Mouse (Mus musculus): ENCODE results near the gene Avpi1. TPM values are rescaled to one million over a fixed set of nuclear protein-coding genes. Genes with fewer than 3 reads are reported as not detected.

Gene Avpi1
- polyA plus RNA-seq, 1 experiment from 2014 or later, result 26.2 TPM

DNA sequence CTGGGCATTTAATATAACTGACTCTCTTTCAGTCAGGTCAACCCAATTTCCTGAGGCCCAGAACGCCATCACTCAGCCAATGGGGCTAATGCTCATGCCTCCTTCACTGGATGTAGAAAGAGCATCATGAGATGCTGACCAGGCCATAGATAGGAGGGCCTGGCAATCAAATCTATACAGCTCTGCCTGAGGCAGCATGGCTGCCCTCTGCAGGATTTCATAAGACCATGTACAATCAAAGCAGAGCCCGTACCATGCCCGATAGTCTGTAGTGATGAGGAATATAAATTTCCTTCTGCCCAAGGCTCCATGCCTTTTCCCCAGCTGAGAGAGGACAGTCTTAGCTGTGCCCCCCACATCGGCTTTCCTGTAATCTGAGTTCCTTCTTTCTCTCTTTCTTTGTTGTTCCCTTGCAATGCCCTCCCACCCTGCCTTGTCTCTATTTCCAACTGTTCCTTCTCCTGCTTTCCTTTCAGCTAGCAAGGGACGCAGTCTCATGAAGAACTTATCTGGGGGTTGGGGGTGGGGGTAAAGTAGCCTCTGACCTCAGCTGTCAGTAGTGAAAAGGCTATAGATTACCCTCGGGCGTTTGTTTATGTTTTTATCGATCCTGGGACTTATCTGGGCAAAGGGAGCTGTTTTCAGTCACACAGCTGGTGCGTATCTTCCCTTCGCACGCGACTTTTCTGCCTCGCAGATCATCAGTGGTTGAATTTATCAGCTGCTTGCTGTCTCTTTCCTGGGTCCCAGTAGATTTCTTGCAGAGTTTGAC lies 29.6 kb upstream of the Avpi1 start:
- Histone ChIP-seq H3K9ac (0 out of 2 replicates have a peak overlapping the region, but pooled peaks have one; percentile 0), H3K36me3 (no peaks in the 10 kb centered on the region), H3K27ac (ENCODE audit: poor library complexity, severe bottlenecking) (no peak overlapping the region), H3K4me3 (no peak overlapping the region), H3K27me3 (replicated peaks) (no peaks in the 10 kb centered on the region), H3K4me1 (replicated peaks) (peaks cover 14% of the 10 kb centered on the region), H3K9me3 (replicated peaks) (no peaks in the 10 kb centered on the region), H3K4me2 (peak overlapping the region; percentile 18)
- ATAC-seq (ENCODE audit: insufficient number of reproducible peaks, low FRiP score), result no peak
- WGBS, result 17% methylated on average over 13 of the region's 13 CpGs

DNA sequence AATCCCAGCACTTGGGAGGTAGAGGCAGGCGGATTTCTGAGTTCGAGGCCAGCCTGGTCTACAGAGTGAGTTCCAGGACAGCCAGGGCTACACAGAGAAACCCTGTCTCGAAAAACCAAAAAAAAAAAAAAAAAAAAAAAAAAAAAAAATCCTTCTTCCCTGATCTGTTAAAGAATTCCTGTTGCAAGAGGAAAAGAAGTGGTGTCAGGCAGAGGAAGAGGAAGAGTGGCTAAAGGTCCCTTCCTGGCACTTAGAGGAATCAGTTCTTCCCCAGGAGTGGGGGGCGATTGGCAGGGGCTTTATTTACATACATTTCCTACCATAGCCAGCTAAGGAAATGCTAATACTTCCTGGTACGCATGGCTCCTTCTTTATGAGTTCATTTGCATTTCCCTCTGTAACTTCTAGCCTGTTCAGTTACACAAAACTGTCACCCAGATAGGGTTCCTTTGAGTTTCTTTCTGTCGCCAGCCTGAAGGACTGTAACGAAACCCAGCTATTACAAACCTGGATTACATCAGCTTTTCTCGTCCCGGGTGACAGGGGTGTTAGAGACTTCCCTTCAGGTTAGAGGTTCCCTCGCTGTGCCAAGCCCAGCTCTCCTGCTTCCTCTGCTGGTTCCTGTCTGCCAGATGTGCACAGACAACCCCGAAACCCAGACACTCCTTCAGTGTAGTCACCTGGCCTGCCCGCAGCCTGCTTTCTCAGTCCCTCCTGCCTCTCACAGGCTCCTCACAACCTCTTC lies 28.8 kb upstream of the Avpi1 start:
- 0 out of 2 replicates have a peak, but pooled peaks cover 2% of the 10 kb centered on the region for H3K36me3 ChIP-seq
- no peak for ATAC-seq (ENCODE audit: insufficient number of reproducible peaks, low FRiP score)
- peaks cover 14% of the 10 kb centered on the region for H3K4me1 ChIP-seq (replicated peaks)
- no peak overlapping the region for H3K4me3 ChIP-seq
- no peak overlapping the region for H3K27ac ChIP-seq (ENCODE audit: poor library complexity, severe bottlenecking)
- peak overlapping the region; percentile 18; the same call in 1 of the 2 replicates for H3K4me2 ChIP-seq
- WGBS, result 36% methylated on average over 12 of the region's 12 CpGs
- no peaks in the 10 kb centered on the region for H3K27me3 ChIP-seq (replicated peaks)
- no peaks in the 10 kb centered on the region for H3K9me3 ChIP-seq (replicated peaks)
- 0 out of 2 replicates have a peak overlapping the region, but pooled peaks have one; percentile 0 for H3K9ac ChIP-seq

DNA sequence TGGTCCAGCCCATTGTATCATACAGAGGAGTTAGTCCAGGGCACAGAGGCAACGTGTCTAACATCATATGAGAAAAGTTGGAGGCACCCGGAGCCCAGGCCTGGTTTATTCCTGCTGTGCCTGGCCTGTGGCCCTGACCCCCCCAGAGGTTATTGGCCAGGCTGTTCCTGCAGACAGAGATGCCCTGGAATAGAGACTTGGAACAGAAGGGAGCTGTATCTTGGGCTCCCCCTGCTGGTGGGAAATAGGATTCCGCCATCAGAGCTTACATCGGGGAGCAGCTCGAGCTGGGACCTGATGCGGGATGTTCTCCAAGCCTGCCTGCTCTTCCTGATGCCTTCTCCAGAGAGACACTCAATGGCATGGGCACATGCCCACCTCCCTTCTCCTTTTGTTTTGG lies 23.1 kb upstream of the Avpi1 start:
- WGBS, result 5% methylated on average over 6 of the region's 6 CpGs
- Histone ChIP-seq H3K9me3 (replicated peaks) (no peaks in the 10 kb centered on the region), H3K4me2 (no peak overlapping the region), H3K27ac (ENCODE audit: poor library complexity, severe bottlenecking) (peak overlapping the region; percentile 1; the same call in 1 of the 2 replicates), H3K4me3 (no peak overlapping the region), H3K4me1 (replicated peaks) (peaks cover 39% of the 10 kb centered on the region), H3K9ac (no peak overlapping the region), H3K36me3 (peaks cover 12% of the 10 kb centered on the region), H3K27me3 (replicated peaks) (no peaks in the 10 kb centered on the region)
- ATAC-seq (ENCODE audit: insufficient number of reproducible peaks, low FRiP score), result no peak

DNA sequence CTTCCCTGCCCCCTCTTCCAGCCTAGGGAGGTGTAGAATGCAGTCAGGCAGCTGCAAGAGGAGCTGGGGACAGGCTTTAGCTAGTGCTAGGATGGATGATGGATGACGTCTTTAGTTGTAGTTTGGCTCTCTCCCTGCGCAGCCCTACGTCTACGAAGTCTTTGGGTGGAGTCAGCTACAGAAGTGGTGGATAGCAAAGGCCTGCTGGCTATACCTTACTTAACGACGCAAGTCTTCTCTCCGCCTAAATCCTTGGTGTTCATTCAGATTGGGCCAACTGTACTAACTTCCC lies 19.7 kb upstream of the Avpi1 start:
- no peaks in the 10 kb centered on the region for H3K27me3 ChIP-seq (replicated peaks)
- WGBS, result 8% methylated on average over 7 of the region's 7 CpGs
- H3K4me1 ChIP-seq (replicated peaks), result peaks cover 48% of the 10 kb centered on the region

DNA sequence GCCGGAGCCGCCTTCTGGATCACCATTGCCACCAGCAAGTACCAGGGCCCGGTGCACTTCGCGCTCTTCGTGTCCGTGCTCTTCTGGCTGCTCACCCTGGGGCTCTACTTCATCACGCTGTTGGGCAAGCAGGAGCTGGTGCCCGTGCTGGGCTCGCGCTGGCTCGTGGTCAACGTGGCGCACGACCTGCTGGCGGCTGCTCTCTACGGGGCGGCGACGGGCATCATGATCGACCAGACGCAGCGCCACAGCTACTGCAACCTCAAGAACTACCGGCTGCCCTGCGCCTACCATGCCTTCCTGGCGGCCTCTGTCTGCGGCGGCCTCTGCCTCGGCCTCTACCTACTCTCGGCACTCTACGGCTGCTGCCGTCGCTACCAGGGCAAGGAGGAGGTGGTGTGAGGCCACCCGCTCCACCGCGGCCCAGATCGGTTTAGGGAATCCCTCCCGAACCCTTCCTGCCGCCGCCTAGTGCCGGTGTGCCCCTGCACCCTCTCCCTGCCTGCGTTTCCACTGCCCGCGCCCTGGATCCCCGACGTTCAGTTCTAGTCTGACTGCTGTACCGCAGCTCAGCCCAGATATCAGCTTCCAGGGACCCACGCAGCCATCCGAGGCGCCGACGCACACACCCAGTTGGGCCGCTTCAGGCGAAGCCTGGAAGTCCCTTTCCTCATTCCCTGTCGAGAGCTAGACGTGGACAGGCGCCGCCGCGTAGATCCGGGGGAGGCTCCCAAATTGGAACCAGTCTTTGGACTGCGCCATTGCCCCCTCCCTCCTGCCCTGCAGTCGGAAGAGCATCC lies 19.1 kb upstream of the Avpi1 start:
- H3K27ac ChIP-seq (ENCODE audit: poor library complexity, severe bottlenecking), result peak overlapping the region; percentile 90
- no peaks in the 10 kb centered on the region for H3K27me3 ChIP-seq (replicated peaks)
- peak overlapping the region; percentile 77 for H3K4me3 ChIP-seq
- peak overlapping the region; percentile 91 for H3K4me2 ChIP-seq
- H3K9ac ChIP-seq, result peak overlapping the region; percentile 91
- peaks cover 12% of the 10 kb centered on the region for H3K36me3 ChIP-seq
- peaks cover 48% of the 10 kb centered on the region for H3K4me1 ChIP-seq (replicated peaks)
- no peaks in the 10 kb centered on the region for H3K9me3 ChIP-seq (replicated peaks)
- WGBS, result under 1% methylated on average over 63 of the region's 63 CpGs
- ATAC-seq (ENCODE audit: insufficient number of reproducible peaks, low FRiP score), result peak; percentile 58

More for the DNA sequence above, 19.7 kb upstream of the Avpi1 start:
- H3K36me3 ChIP-seq, result peaks cover 12% of the 10 kb centered on the region
- H3K4me3 ChIP-seq, result peak overlapping the region; percentile 77
- ATAC-seq (ENCODE audit: insufficient number of reproducible peaks, low FRiP score), result no peak; the same call in 1 of the 2 replicates
- no peaks in the 10 kb centered on the region for H3K9me3 ChIP-seq (replicated peaks)
- peak overlapping the region; percentile 90 for H3K27ac ChIP-seq (ENCODE audit: poor library complexity, severe bottlenecking)
- peak overlapping the region; percentile 91 for H3K9ac ChIP-seq
- peak overlapping the region; percentile 91 for H3K4me2 ChIP-seq

DNA sequence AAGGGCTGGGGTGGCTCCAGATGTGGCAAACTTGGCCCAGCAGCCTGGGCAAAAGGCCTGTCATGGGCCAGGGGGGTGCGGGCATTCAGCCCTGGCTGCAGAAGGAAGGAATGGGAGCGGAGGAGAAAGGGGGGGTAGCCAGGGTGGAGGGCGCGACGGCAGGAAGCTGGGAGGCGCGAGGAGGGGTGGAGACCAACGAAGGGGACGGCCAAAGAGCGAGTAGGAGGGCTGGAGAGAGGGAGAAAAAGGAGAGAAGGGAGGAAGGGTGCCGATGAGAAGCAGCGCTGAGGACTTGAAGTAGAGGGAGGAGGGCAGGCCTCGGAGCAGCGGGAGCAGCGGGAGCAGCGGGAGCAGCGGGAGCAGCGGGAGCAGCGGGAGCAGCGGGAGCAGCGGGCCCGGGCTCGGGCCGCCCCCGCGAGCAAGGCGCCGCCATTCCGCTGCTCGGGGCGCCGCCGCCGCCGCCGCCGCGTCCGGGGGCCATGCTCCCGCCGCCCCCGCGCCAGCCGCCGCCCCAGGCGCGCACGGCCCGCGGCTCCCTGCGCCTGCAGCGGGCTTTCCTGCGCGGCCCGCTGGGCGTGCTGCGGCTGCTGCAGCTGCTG lies 18.4 kb upstream of the Avpi1 start, which contains the start of gene Marveld1:
TSS of gene Marveld1 (plus strand) at position 231 of the 599 bp plus-strand sequence.
- Histone ChIP-seq H3K4me3 (peak within 1 kb of the TSS; percentile 77), H3K36me3 (peaks cover 10% of the 10 kb centered on the region), H3K4me1 (replicated peaks) (peaks cover 48% of the 10 kb centered on the region), H3K9ac (peak within 1 kb of the TSS; percentile 91), H3K27ac (ENCODE audit: poor library complexity, severe bottlenecking) (peak within 1 kb of the TSS; percentile 90), H3K4me2 (peak within 1 kb of the TSS; percentile 91), H3K9me3 (replicated peaks) (no peaks in the 10 kb centered on the region), H3K27me3 (replicated peaks) (no peaks in the 10 kb centered on the region)
- WGBS, result under 1% methylated on average over 54 of the region's 57 CpGs
- peak; percentile 79 for ATAC-seq (ENCODE audit: insufficient number of reproducible peaks, low FRiP score)

DNA sequence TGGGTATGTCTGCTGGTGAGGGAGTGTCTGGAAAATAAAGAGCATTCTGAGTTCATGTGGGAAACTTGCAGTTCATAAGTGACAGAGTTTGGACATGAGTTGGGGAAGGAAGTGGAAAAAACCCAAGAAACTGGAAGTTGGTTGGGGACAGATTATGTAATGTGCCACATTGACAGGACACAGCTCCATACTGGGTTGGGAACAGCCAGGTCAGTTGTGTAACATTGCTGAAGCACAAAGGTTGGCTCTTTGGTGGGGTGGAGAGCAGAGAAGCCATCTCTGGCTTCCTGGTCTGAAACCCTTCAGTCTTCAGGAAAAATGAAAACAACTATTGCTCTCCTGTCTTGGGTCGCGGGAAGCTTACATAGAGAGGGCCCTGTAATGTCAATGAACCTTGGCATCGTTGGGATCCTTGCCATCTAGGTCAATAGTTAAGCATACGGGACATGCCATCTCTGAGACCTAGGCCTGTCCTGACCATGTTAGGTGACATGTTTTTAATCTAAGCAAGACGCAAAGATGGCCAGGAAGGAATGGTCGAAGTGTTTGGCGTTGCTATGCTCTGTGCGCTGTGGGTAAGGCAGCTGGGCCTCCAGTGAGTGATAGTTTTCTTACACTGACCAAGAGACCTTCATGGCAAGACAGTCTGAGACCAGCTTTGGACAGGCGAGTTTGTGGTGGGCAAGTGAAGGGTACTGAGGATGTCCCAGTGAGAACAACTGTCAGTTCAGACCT lies 17.6 kb upstream of the Avpi1 start:
- H3K4me3 ChIP-seq, result no peak overlapping the region
- WGBS, result 90% methylated on average over 9 of the region's 9 CpGs
- H3K27ac ChIP-seq (ENCODE audit: poor library complexity, severe bottlenecking), result peak overlapping the region; percentile 90
- H3K4me1 ChIP-seq (replicated peaks), result peaks cover 43% of the 10 kb centered on the region
- H3K27me3 ChIP-seq (replicated peaks), result no peaks in the 10 kb centered on the region
- peak overlapping the region; percentile 91 for H3K4me2 ChIP-seq
- H3K36me3 ChIP-seq, result peaks cover 9% of the 10 kb centered on the region
- no peaks in the 10 kb centered on the region for H3K9me3 ChIP-seq (replicated peaks)
- peak overlapping the region; percentile 91; the same call in 1 of the 2 replicates for H3K9ac ChIP-seq
- no peak for ATAC-seq (ENCODE audit: insufficient number of reproducible peaks, low FRiP score)

DNA sequence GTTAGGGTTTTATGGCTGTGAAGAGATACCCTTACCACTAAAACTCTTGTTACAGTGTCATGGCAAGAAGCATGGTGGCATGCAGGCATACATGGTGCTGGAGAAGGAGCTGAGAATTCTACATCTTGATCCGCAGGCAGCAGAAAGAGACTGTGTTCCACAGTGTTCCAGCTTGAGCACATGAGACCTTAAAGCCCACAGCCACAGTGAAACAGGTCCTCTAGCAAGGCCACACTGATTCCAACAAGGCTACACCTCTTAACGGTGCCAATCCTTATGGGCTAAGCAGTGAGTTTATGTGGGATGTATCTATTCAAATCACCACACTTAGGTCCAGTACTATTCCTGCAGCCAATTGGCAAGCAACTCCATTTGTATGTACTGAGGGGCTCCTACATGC lies 16.9 kb upstream of the Avpi1 start:
- H3K4me3 ChIP-seq, result no peak overlapping the region
- no peaks in the 10 kb centered on the region for H3K27me3 ChIP-seq (replicated peaks)
- H3K27ac ChIP-seq (ENCODE audit: poor library complexity, severe bottlenecking), result no peak overlapping the region
- no peak overlapping the region for H3K9ac ChIP-seq
- no peak for ATAC-seq (ENCODE audit: insufficient number of reproducible peaks, low FRiP score)
- WGBS, result 88% methylated on average over 2 of the region's 2 CpGs
- no peak overlapping the region for H3K4me2 ChIP-seq
- H3K36me3 ChIP-seq, result peaks cover 2% of the 10 kb centered on the region
- H3K4me1 ChIP-seq (replicated peaks), result peaks cover 36% of the 10 kb centered on the region
- no peaks in the 10 kb centered on the region for H3K9me3 ChIP-seq (replicated peaks)

DNA sequence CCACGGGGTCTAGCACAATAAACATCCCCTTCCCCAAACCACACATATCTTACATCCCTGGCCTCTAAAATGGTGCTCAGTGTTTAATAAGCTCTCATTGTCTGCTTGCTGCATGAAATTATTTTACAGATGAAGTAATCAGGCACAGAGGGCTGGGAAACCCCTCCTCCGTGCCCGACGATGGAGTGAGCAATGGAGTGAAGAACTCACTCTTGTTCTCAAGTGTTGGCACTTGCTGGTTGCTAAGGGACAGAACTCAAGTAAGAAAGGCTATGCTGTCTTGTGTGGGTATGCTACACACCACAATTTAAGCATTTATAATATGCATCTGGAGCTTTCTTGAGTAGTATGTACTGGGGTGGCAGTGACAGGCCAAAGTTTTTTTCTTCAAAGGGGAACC lies 16.4 kb upstream of the Avpi1 start:
- WGBS, result 51% methylated on average over 4 of the region's 4 CpGs
- Histone ChIP-seq H3K9me3 (replicated peaks) (no peaks in the 10 kb centered on the region), H3K4me2 (no peak overlapping the region), H3K4me3 (no peak overlapping the region), H3K4me1 (replicated peaks) (peaks cover 31% of the 10 kb centered on the region), H3K27me3 (replicated peaks) (no peaks in the 10 kb centered on the region), H3K27ac (ENCODE audit: poor library complexity, severe bottlenecking) (no peak overlapping the region), H3K9ac (no peak overlapping the region), H3K36me3 (no peaks in the 10 kb centered on the region)
- no peak for ATAC-seq (ENCODE audit: insufficient number of reproducible peaks, low FRiP score)

DNA sequence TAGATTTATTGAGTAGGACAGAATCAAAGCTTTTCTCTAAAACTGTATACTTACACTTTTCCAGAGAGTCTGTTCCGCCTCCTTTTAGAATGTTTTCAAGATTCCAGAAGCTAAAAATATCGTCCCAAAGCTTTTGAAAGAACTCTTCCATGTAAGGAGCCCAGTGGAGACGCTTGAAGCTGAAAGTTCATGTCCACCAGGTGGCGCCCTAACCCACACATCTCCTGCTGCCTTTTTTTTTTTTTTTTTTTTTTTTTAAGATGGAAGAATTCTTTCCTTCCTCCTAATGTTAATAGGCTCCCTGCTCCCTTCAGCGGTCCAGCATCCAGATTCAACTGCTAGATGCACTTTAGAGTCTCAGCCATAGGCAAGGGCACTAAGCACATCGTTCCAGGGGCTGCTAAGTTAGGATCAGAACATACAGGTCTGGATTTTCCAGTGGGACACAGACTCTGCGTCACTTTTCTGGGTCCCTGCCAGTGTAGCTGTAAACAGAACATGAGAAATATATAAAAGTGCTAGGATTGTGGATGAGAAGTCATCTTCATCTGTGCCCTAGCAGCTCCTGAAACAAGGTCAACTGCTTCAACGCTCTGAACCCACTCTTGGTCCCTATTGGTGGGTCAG lies 15.8 kb upstream of the Avpi1 start:
- Histone ChIP-seq H3K4me3 (no peak overlapping the region), H3K9ac (no peak overlapping the region), H3K4me1 (replicated peaks) (peaks cover 26% of the 10 kb centered on the region), H3K9me3 (replicated peaks) (no peaks in the 10 kb centered on the region), H3K36me3 (no peaks in the 10 kb centered on the region), H3K27ac (ENCODE audit: poor library complexity, severe bottlenecking) (no peak overlapping the region), H3K4me2 (no peak overlapping the region), H3K27me3 (replicated peaks) (no peaks in the 10 kb centered on the region)
- 26% methylated on average over 8 of the region's 8 CpGs for WGBS
- no peak for ATAC-seq (ENCODE audit: insufficient number of reproducible peaks, low FRiP score)

All from heart, embryonic 12.5 days (tissue).